Mouse (Mus musculus): ENCODE results near the gene Hcrtr2. TPM values are rescaled to one million over a fixed set of nuclear protein-coding genes. Genes with fewer than 3 reads are reported as not detected.

The Hcrtr2 gene
- total and polyA plus RNA-seq, 3 experiments, result not detected

- Histone ChIP-seq H3K9ac (ENCODE audit: control insufficient read depth, low read depth, low read length, poor library complexity, severe bottlenecking) (no peak overlapping the region), H3K27ac (ENCODE audit: control insufficient read depth, low read depth, low read length) (no peak overlapping the region), H3K9me3 (replicated peaks; ENCODE audit: insufficient read depth, low read length) (no peaks in the 10 kb centered on the region), H3K79me2 (ENCODE audit: control insufficient read depth, insufficient read depth, low read length, poor library complexity) (no peaks in the 10 kb centered on the region), H3K36me3 (ENCODE audit: control insufficient read depth in 1 of 2, insufficient read depth in 2 of 2, low read length in 2 of 2) (no peaks in the 10 kb centered on the region), H3K4me3 (ENCODE audit: control insufficient read depth in 1 of 2, insufficient read depth in 1 of 2, low read depth in 2 of 2, low read length in 2 of 2) (no peak overlapping the region), H3K4me1 (ENCODE audit: control insufficient read depth in 1 of 2, insufficient read depth in 2 of 2, low read length in 2 of 2) (no peaks in the 10 kb centered on the region), H3K27me3 (ENCODE audit: control insufficient read depth in 1 of 2, insufficient read depth in 2 of 2, low read length in 2 of 2) (no peaks in the 10 kb centered on the region)
- TF ChIP-seq ZC3H11A (IDR thresholded peaks at IDR 0.05; ENCODE audit: low read depth, low read length) (no peak), TBP (IDR thresholded peaks at IDR 0.05; ENCODE audit: low read depth, low read length) (no peak), MYC (IDR thresholded peaks at IDR 0.05; ENCODE audit: low read depth, low read length) (no peak), ETS1 (IDR thresholded peaks at IDR 0.05; ENCODE audit: low read depth, low read length) (no peak), NELFE (IDR thresholded peaks at IDR 0.05; ENCODE audit: low read depth, low read length) (no peak), NRF1 (IDR thresholded peaks at IDR 0.05; ENCODE audit: insufficient read depth, low read depth, low read length, poor library complexity, severe bottlenecking) (no peak), MEF2A (IDR thresholded peaks at IDR 0.05; ENCODE audit: extremely low read depth, insufficient replicate concordance, low read depth, low read length, poor library complexity, severe bottlenecking) (no peak), POLR2A (IDR thresholded peaks at IDR 0.05; ENCODE audit: control insufficient read depth in 1 of 2, insufficient read depth in 1 of 2, low read depth in 1 of 2, low read length in 2 of 2, poor library complexity in 1 of 2) (no peak), ZMIZ1 (IDR thresholded peaks at IDR 0.05; ENCODE audit: low read depth, low read length) (no peak), CHD2 (IDR thresholded peaks at IDR 0.05; ENCODE audit: low read length) (no peak), MXI1 (IDR thresholded peaks at IDR 0.05; ENCODE audit: low read depth, low read length) (no peak), SMC3 (IDR thresholded peaks at IDR 0.05; ENCODE audit: low read depth, low read length) (no peak), CTCF (IDR thresholded peaks at IDR 0.05 in 2 of 3, conservative IDR thresholded peaks at IDR 0.05 in 1 of 3; ENCODE audit: control insufficient read depth in 1 of 3, insufficient read depth in 1 of 3, low read depth in 2 of 3, low read length in 3 of 3, poor library complexity in 1 of 3, severe bottlenecking in 1 of 3) (no peak), UBTF (IDR thresholded peaks at IDR 0.05; ENCODE audit: borderline replicate concordance, insufficient read depth, low read depth, low read length) (no peak), POLR2AphosphoS5 (IDR thresholded peaks at IDR 0.05; ENCODE audit: borderline replicate concordance, low read depth, low read length) (no peak), BHLHE40 (IDR thresholded peaks at IDR 0.05; ENCODE audit: borderline replicate concordance, low read depth, low read length) (no peak), MAFK (IDR thresholded peaks at IDR 0.05; ENCODE audit: borderline replicate concordance, low read depth, low read length) (no peak), RCOR1 (IDR thresholded peaks at IDR 0.05; ENCODE audit: low read depth, low read length) (no peak), MAZ (IDR thresholded peaks at IDR 0.05; ENCODE audit: low read depth, low read length) (no peak), TCF12 (IDR thresholded peaks at IDR 0.05; ENCODE audit: low read depth, low read length) (no peak)
- DNase-seq (ENCODE audit: low read depth, low spot score), result no peak
Measured at GRCm38 (mm10) chr9:76331081-76331480, 7.4 kb upstream of the Hcrtr2 start.

- TF ChIP-seq HCFC1 (IDR thresholded peaks at IDR 0.05; ENCODE audit: low read depth, low read length) (no peak), GABPA (IDR thresholded peaks at IDR 0.05; ENCODE audit: low read depth, low read length) (no peak), MYC (IDR thresholded peaks at IDR 0.05; ENCODE audit: low read depth, low read length) (no peak), RAD21 (IDR thresholded peaks at IDR 0.05; ENCODE audit: low read depth, low read length) (no peak), POLR2AphosphoS2 (IDR thresholded peaks at IDR 0.05; ENCODE audit: low read length) (no peak)
- Histone ChIP-seq H3K4me1 (ENCODE audit: control insufficient read depth in 1 of 2, insufficient read depth in 2 of 2, low read length in 2 of 2) (no peaks in the 10 kb centered on the region), H3K9ac (ENCODE audit: control insufficient read depth, low read depth, low read length, poor library complexity, severe bottlenecking) (no peak overlapping the region), H3K27ac (ENCODE audit: control insufficient read depth, low read depth, low read length) (no peak overlapping the region), H3K79me2 (ENCODE audit: control insufficient read depth, insufficient read depth, low read length, poor library complexity) (no peaks in the 10 kb centered on the region), H3K4me3 (ENCODE audit: control insufficient read depth in 1 of 2, insufficient read depth in 1 of 2, low read depth in 2 of 2, low read length in 2 of 2) (no peak overlapping the region), H3K36me3 (ENCODE audit: control insufficient read depth in 1 of 2, insufficient read depth in 2 of 2, low read length in 2 of 2) (no peaks in the 10 kb centered on the region), H3K9me3 (replicated peaks; ENCODE audit: insufficient read depth, low read length) (no peaks in the 10 kb centered on the region), H3K27me3 (ENCODE audit: control insufficient read depth in 1 of 2, insufficient read depth in 2 of 2, low read length in 2 of 2) (no peaks in the 10 kb centered on the region)
- no peak for DNase-seq (ENCODE audit: low read depth, low spot score)
Measured at GRCm38 (mm10) chr9:76323186-76323701, 412 bp downstream of the Hcrtr2 start.
